Mouse (Mus musculus): ENCODE measurements around the gene Fam20c. TPM values are rescaled to one million over a fixed set of nuclear protein-coding genes. Genes with fewer than 3 reads are reported as not detected.

The Fam20c gene
- polyA plus RNA-seq, 1 experiment from 2014 or later = 38.0 TPM

DNA sequence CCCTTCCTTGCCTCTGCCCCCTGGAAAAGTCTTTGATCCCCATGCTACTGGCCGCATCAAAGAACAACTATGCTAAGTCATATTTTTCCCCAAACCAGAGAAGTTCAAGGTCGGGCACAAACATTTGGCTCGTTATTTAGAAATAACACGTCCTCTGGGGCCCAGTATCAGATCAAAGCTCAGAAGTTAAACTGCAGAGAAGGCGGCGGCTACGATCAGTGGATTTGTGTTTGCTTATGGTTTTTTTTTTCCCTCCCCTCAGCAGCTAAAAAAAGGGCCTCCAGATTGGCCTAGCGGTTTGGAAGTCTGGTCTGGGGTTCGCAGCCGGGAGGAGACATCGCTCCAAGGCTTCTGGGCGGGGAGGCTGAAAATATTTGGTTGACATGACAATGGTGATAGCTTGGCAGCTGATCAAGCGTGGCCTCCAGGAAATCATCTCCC, 103.5 kb downstream of the Fam20c start:
- no peak for ATAC-seq
- WGBS = 68% methylated on average over 13 of the region's 13 CpGs
- no peaks in the 10 kb centered on the region for H3K4me1 ChIP-seq (replicated peaks)
- no peaks in the 10 kb centered on the region for H3K27me3 ChIP-seq
- no peak overlapping the region for H3K4me2 ChIP-seq (replicated peaks)
- no peak overlapping the region for H3K4me3 ChIP-seq (replicated peaks)
- H3K36me3 ChIP-seq = no peaks in the 10 kb centered on the region
- no peak overlapping the region for H3K27ac ChIP-seq
- H3K9me3 ChIP-seq = no peaks in the 10 kb centered on the region
- no peak overlapping the region; the same call in 1 of the 2 replicates for H3K9ac ChIP-seq (replicated peaks)

Other genes starting within 250 kb of the Fam20c start
- not detected in 2 replicates for gene 1700123K08Rik, start 189.8 kb upstream of the Fam20c start, polyA plus RNA-seq (2015; fragmentation: Nextera tagmentation; extraction: Ambion mirVana)
- 91.2 and 95.3 TPM in 2 replicates for gene Zfp68, start 134.8 kb upstream of the Fam20c start, polyA plus RNA-seq (2015; fragmentation: Nextera tagmentation; extraction: Ambion mirVana)
- gene A430033K04Rik, start 131.7 kb upstream of the Fam20c start, polyA plus RNA-seq (2015; fragmentation: Nextera tagmentation; extraction: Ambion mirVana) = 22.7 and 24.4 TPM in 2 replicates
- not detected in 2 replicates for gene Gm5294, start 65.6 kb downstream of the Fam20c start, polyA plus RNA-seq (2015; fragmentation: Nextera tagmentation; extraction: Ambion mirVana)
- gene Pdgfa, start 242.9 kb downstream of the Fam20c start, polyA plus RNA-seq (2015; fragmentation: Nextera tagmentation; extraction: Ambion mirVana) = 7.5 and 8.3 TPM in 2 replicates